Mouse (Mus musculus) right cerebral cortex, postnatal 25 days (tissue): Measurements from ENCODE around the gene Cacnb4.

Experiments
- DNase-seq: peaks from one replicate; pipeline ENCODE4 v3.0.0; 2022

The Cacnb4 gene

GRCm38 (mm10) chr2:52647255-52647998, 29.2 kb downstream of the Cacnb4 start:
- no peak for DNase-seq

- peak; percentile 49 for DNase-seq
These were observed 33.0 kb downstream of the Cacnb4 start for GRCm38 (mm10) chr2:52643657-52644056.

GRCm38 (mm10) chr2:52639530-52639875, 37.1 kb downstream of the Cacnb4 start:
- no peak for DNase-seq

GRCm38 (mm10) chr2:52638857-52639529, 37.6 kb downstream of the Cacnb4 start:
- no peak for DNase-seq

GRCm38 (mm10) chr2:52638226-52638625, 38.4 kb downstream of the Cacnb4 start:
- no peak for DNase-seq

GRCm38 (mm10) chr2:52636051-52636450, 40.6 kb downstream of the Cacnb4 start:
- DNase-seq, result no peak

GRCm38 (mm10) chr2:52635358-52635757, 41.3 kb downstream of the Cacnb4 start:
- no peak for DNase-seq

GRCm38 (mm10) chr2:52632880-52633279, 43.8 kb downstream of the Cacnb4 start:
- no peak for DNase-seq

GRCm38 (mm10) chr2:52628186-52628585, 48.4 kb downstream of the Cacnb4 start:
- no peak for DNase-seq

- DNase-seq, result no peak
These were observed 50.4 kb downstream of the Cacnb4 start for GRCm38 (mm10) chr2:52626266-52626665.

GRCm38 (mm10) chr2:52625731-52626130, 50.9 kb downstream of the Cacnb4 start:
- DNase-seq, result no peak

- DNase-seq, result no peak
These were observed 52.7 kb downstream of the Cacnb4 start for GRCm38 (mm10) chr2:52623921-52624404.

- DNase-seq, result no peak
These were observed 53.2 kb downstream of the Cacnb4 start for GRCm38 (mm10) chr2:52623461-52623860.

GRCm38 (mm10) chr2:52622616-52623015, 54.0 kb downstream of the Cacnb4 start:
- no peak for DNase-seq

GRCm38 (mm10) chr2:52619406-52619974, 57.1 kb downstream of the Cacnb4 start:
- DNase-seq, result no peak

- DNase-seq, result no peak
These were observed 57.8 kb downstream of the Cacnb4 start for GRCm38 (mm10) chr2:52618804-52619203.

- DNase-seq, result no peak
These were observed 61.2 kb downstream of the Cacnb4 start for GRCm38 (mm10) chr2:52615429-52615828.

- no peak for DNase-seq
These were observed 62.7 kb downstream of the Cacnb4 start for GRCm38 (mm10) chr2:52613888-52614287.

GRCm38 (mm10) chr2:52609486-52609885, 67.1 kb downstream of the Cacnb4 start:
- DNase-seq, result no peak

GRCm38 (mm10) chr2:52607857-52608485, 68.7 kb downstream of the Cacnb4 start:
- DNase-seq, result no peak

- DNase-seq, result no peak
These were observed 70.3 kb downstream of the Cacnb4 start for GRCm38 (mm10) chr2:52606331-52606730.

GRCm38 (mm10) chr2:52605321-52605720, 71.3 kb downstream of the Cacnb4 start:
- DNase-seq, result peak; percentile 47

- DNase-seq, result no peak
These were observed 72.0 kb downstream of the Cacnb4 start for GRCm38 (mm10) chr2:52604651-52605020.
